Mouse (Mus musculus) olfactory bulb, adult 2 months (tissue): ENCODE data around the gene Trim33. TPM values are rescaled to one million over a fixed set of nuclear protein-coding genes. Genes with fewer than 3 reads are reported as not detected.

Experiments used
- H3K27ac ChIP-seq: fragments of 200-500 bp; 2 replicates; pipeline ENCODE4 v1.5.1; 2012; ENCODE audit warnings: low read depth, low read length; ENCODE audit not compliant: insufficient read depth
- H3K4me1 ChIP-seq: fragments of 200-500 bp; 2 replicates; pipeline ENCODE4 v1.6.1; 2012; ENCODE audit warnings: low read length; ENCODE audit not compliant: control insufficient read depth, insufficient read depth
- H3K4me3 ChIP-seq: fragments of 200-500 bp; 2 replicates; pipeline ENCODE4 v1.5.1; 2012; ENCODE audit warnings: mild to moderate bottlenecking, low read depth, low read length, moderate library complexity; ENCODE audit not compliant: insufficient read depth
- CTCF ChIP-seq: fragments of 200-500 bp; IDR thresholded peaks from 2 replicates; pipeline ENCODE4 v1.5.1; 2012; ENCODE audit warnings: low read depth, mild to moderate bottlenecking, low read length, moderate library complexity; ENCODE audit not compliant: insufficient read depth
- POLR2A ChIP-seq: fragments of 200-500 bp; IDR thresholded peaks from 2 replicates; pipeline ENCODE4 v1.6.1; 2012; ENCODE audit warnings: mild to moderate bottlenecking, low read depth, low read length, moderate library complexity; ENCODE audit not compliant: insufficient read depth
- WGBS: fragments of 180-500 bp; shearing (Covaris S2); methylation state at CpG from one replicate; pipeline ENCODE4 v1.1.7; 2018; 5-methylcytosine and 5-hydroxymethylcytosine counted together
- polyA plus RNA-seq: library from polyadenylated mRNA; stranded (reverse); fragments of >200 nt; gene quantifications from 2 replicates; pipeline ENCODE4 v1.2.4, GENCODE M21; 2012; ENCODE audit warnings: low replicate concordance; ENCODE audit not compliant: missing spikeins, insufficient read depth, insufficient read length

Gene Trim33
- polyA plus RNA-seq, 1 experiment: 252 TPM

DNA sequence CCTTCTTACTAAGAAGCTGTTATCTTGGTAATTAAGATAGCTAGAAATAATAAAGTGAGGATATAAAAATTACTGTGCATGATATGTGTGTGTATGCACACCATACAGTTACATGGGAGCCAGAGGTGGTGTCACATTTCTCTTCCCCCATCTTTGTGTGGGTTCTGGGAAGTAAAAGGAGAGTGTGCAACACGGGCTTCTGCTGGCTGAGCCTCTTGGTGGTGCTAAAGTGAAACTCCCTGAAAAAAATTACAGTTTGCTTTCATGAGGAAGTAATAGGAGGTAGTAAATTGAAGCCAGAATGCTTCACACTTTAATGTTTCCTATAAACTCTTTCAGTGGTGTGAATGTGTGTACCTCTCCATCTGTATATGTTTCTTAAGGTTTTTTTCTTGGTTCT lies 56.3 kb downstream of the Trim33 start:
- H3K4me3 ChIP-seq: no peak overlapping the region
- WGBS: 39% methylated on average over 1 of the region's 1 CpGs
- H3K4me1 ChIP-seq: no peaks in the 10 kb centered on the region
- TF ChIP-seq POLR2A: no peak
- no peak for TF ChIP-seq CTCF
- H3K27ac ChIP-seq: no peak overlapping the region

DNA sequence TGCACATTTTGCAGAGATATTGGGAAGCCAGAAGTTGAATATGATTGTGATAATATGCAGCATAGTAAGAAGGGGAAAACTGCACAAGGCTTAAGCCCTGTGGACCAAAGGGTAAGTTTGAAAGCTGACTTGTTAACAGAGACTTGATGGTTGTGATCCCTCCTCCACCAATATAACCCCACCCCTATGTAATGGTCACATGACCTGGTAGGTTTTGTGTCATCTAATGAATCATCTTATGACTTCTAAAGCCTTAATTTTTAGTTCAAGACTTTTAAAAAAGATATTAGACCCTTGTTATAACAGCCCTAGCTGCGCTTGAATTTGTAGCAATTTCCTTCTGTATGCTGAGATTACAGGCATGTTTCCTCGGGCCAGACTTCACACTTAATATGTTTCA lies 67.6 kb downstream of the Trim33 start:
- Histone ChIP-seq H3K4me3 (no peak overlapping the region), H3K27ac (no peak overlapping the region), H3K4me1 (no peaks in the 10 kb centered on the region)
- no peak for TF ChIP-seq CTCF
- TF ChIP-seq POLR2A: no peak
- 97% methylated on average over 2 of the region's 2 CpGs for WGBS

DNA sequence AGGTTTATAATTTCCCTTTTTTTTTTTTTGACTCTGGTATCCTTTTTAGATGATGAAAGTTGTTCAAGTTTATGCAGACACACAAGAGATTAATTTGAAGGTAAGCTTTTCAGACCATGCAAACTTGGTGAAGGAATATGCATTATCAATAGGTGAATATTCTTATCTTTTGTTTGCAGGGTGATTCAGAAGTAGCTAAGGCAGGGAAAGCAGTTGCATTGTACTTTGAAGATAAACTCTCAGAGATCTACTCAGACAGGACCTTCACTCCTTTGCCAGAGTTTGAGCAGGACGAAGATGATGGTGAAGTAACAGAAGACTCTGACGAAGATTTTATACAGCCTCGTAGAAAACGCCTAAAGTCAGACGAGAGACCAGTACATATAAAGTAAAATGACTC lies 74.4 kb downstream of the Trim33 start:
- WGBS: 93% methylated on average over 5 of the region's 5 CpGs
- TF ChIP-seq POLR2A (no peak), CTCF (no peak)
- H3K4me3 ChIP-seq: no peak overlapping the region
- no peaks in the 10 kb centered on the region for H3K4me1 ChIP-seq
- no peak overlapping the region for H3K27ac ChIP-seq

DNA sequence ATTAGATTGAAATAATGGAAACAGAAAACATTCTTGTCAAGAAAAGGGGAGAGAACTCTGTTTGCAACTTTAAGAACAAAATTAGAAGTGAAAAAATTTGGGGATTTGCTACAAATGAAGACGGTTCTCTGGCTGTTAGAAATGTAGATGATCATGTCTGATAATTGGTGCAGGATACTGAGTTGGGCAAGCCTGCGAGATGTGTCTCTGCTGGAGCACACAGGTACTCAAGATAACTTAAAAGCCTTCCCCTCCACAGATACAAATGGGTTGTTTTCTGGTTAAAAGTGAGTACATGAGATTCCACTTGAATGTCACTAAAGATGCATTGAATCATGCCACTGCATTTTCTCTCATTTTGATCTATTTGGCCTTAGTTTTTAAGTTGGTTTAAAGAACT lies 74.9 kb downstream of the Trim33 start:
- WGBS: 91% methylated on average over 2 of the region's 2 CpGs
- no peak for TF ChIP-seq POLR2A
- TF ChIP-seq CTCF: no peak
- H3K4me1 ChIP-seq: no peaks in the 10 kb centered on the region
- no peak overlapping the region for H3K4me3 ChIP-seq
- no peak overlapping the region for H3K27ac ChIP-seq

DNA sequence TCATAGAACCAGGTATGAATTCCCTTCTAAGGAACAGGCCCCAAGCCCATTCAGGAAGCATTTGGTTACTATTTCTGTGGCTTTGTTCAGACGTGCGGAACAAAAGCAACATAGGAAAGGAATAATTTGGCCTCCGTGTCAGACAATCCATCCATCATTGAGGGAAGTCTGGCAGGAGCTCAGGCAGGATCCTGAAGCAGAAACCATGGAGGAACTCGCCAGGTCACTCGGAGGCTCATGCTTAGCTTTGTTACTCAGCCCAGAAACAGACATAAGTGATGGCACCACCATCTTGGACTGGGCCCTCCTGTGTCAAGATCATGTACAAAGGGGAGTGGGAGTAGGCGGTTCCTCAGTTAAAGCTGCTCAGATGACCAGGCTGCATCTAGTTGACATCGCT lies 82.1 kb downstream of the Trim33 start:
- Histone ChIP-seq H3K4me1 (no peaks in the 10 kb centered on the region), H3K4me3 (no peak overlapping the region), H3K27ac (no peak overlapping the region)
- TF ChIP-seq POLR2A: no peak
- TF ChIP-seq CTCF: no peak
- 83% methylated on average over 7 of the region's 7 CpGs for WGBS

DNA sequence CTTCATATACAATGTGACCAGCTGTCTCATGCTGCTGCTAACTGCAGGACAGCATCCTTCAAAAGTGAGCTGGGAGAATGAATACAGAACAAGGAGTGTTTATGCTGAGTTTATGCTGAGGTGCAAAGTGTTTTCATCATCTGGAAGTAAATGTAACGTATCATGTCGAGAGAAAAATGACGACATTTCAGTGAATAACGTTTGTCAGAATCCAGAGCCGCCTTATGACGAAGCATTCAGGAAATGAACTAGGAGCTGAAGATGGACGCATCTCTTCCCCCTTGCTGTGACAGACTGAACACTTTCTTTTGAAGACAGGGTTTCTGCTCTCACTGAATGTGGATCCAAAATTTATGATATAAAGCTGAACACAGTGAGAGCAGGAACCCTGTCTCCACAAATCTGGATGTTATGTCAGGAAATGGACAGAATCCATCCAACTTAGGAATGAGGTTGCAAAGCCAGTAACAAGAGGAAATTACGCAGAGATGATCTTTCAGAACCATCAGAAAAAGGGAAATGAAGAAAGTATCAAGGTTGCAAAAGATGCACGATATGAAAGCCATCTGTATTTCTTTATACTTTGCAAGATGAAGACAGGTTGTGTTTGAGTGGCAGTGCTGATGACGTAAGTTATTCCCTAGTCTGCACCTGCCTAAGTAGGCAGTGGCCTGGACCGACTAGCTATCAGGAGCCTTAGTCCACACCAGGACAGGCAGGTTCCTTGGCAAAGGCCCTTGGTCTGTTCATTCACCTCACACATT lies 85.3 kb downstream of the Trim33 start:
- TF ChIP-seq CTCF: no peak
- TF ChIP-seq POLR2A: no peak
- no peak overlapping the region for H3K4me3 ChIP-seq
- H3K27ac ChIP-seq: no peak overlapping the region
- no peaks in the 10 kb centered on the region for H3K4me1 ChIP-seq
- 92% methylated on average over 11 of the region's 11 CpGs for WGBS

DNA sequence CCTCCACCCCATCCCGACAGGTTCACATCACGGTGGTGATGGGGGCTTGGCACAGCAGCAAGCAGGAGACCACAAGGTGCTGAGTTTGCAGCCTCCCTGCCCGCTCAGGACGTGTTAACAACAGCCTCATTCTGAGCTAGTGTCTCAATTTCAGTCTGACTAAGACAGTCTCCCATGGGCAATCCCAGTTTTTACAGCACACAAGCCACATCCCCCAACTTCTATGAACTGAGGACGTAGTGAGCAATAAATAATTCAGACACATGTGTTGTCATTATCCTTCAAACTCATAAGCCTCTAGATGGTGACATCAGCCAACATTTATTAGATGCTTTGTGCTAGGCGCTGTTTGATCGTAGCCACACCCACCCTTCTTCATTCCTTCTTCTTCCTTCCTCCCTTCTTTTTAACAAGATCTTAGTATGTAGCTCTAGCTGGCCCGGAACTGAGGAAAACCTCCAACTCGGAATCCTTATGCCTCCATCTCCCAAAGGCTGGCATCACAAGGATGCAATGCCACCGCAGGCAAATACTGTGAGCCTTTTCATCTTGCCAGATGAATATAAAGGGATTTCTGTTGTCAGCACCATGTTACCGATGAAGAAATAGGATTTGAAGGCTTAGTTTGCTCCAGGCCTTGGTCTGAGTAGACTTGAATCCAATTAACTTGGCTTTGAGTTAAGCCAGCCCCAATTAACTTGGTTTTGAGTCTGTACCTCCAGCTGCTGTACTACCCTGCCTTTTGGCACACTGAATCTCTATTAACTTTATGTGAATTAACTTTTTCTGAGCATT lies 88.3 kb downstream of the Trim33 start:
- WGBS: 70% methylated on average over 11 of the region's 11 CpGs
- Histone ChIP-seq H3K4me1 (no peaks in the 10 kb centered on the region), H3K4me3 (no peak overlapping the region), H3K27ac (no peak overlapping the region)
- no peak for TF ChIP-seq CTCF
- no peak for TF ChIP-seq POLR2A

DNA sequence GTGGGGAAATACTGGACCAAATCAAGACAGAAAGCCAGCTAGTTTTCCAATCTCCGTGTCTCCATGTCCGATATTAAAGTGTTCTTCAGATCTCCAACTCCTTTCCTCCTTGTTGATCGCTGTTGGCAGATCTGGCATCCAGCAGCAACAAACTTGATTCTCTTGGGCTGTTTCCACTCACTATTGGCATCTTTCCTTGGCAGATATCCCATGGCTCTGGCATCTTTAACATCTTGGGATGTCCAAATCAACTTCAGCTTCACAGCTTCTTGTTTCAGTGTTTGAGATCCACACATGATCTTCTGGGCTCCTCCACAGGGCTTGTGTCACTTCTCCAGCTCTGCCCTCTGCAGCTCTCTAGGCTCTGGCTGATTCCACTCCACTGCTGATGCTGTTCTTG lies 89.6 kb downstream of the Trim33 start:
- Histone ChIP-seq H3K4me1 (no peaks in the 10 kb centered on the region), H3K4me3 (no peak overlapping the region), H3K27ac (no peak overlapping the region)
- no peak for TF ChIP-seq POLR2A
- TF ChIP-seq CTCF: no peak
- WGBS: 81% methylated on average over 3 of the region's 3 CpGs

DNA sequence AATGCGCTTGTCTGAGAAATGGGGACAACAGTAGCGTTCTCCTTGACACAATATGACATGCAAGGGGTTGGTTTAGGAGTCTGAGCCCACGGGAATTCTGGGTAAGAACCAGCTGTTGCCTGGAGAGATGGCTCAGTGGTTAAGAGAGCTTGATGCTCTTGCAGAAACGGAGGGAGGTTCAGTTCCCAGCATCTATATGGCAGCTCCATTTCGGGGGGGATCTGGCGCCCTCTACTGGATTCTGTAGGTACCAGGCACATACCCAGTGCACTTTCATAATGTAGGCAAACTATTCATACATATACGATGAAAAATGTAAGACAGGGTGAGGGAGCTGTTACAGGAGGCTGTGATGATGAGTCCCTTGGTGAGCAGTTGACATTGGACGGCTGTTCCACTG lies 94.9 kb downstream of the Trim33 start:
- TF ChIP-seq CTCF: no peak
- TF ChIP-seq POLR2A: no peak
- Histone ChIP-seq H3K27ac (no peak overlapping the region), H3K4me1 (no peaks in the 10 kb centered on the region), H3K4me3 (no peak overlapping the region)
- 35% methylated on average over 8 of the region's 8 CpGs for WGBS
